Mouse (Mus musculus) lung, embryonic 16.5 days (tissue): ENCODE data around the gene Ceacam3. TPM values are rescaled to one million over a fixed set of nuclear protein-coding genes. Genes with fewer than 3 reads are reported as not detected.

Experiments used
- polyA plus RNA-seq: library from polyadenylated mRNA; unstranded; fragments of >200 nt; fragmentation: Nextera tagmentation; extraction: Ambion mirVana; gene quantifications from 2 replicates; pipeline ENCODE4 v1.2.1, GENCODE M21; 2015

Ceacam3 gene
- polyA plus RNA-seq, 1 experiment from 2014 or later = 0.04 TPM

Other genes with a start within 250 kb of the Ceacam3 start
- 2.6 and 2.8 TPM in 2 replicates for gene Ptgir, start 243.8 kb upstream of the Ceacam3 start, polyA plus RNA-seq
- gene Calm3, start 226.2 kb upstream of the Ceacam3 start, polyA plus RNA-seq = 116 and 118 TPM in 2 replicates
- 5.1 and 5.5 TPM in 2 replicates for gene Pnmal2, start 205.6 kb upstream of the Ceacam3 start, polyA plus RNA-seq
- 0.20 and 0.49 TPM in 2 replicates for gene Pnmal1, start 190.6 kb upstream of the Ceacam3 start, polyA plus RNA-seq
- 0.15 and 0.29 TPM in 2 replicates for gene Gm42372, start 167.2 kb upstream of the Ceacam3 start, polyA plus RNA-seq
- 41.7 and 43.8 TPM in 2 replicates for gene Ccdc8, start 157.6 kb upstream of the Ceacam3 start, polyA plus RNA-seq
- gene Ppp5c, start 122.4 kb upstream of the Ceacam3 start, polyA plus RNA-seq = 104 and 105 TPM in 2 replicates
- gene Hif3a, start 87.9 kb upstream of the Ceacam3 start, polyA plus RNA-seq = 56.0 and 57.0 TPM in 2 replicates
- gene Psg16, start 76.2 kb upstream of the Ceacam3 start, polyA plus RNA-seq = 0.28 and 0.50 TPM in 2 replicates
- not detected in 2 replicates for gene Psg29, start 53.2 kb downstream of the Ceacam3 start, polyA plus RNA-seq